Mouse (Mus musculus): ENCODE data around the gene Bhlhe23. TPM values are rescaled to one million over a fixed set of nuclear protein-coding genes. Genes with fewer than 3 reads are reported as not detected.
A peak's percentile ranks its signal among the peaks of the same experiment; 100 is the strongest.

The Bhlhe23 gene
- total RNA-seq, 4 experiments from 2014 or later: not detected

GRCm38 (mm10) chr2:180725856-180726629, 50.7 kb downstream of the Bhlhe23 start:
- no peak for DNase-seq (ENCODE audit: low spot score)

GRCm38 (mm10) chr2:180725414-180725778, 51.3 kb downstream of the Bhlhe23 start:
- no peak for DNase-seq (ENCODE audit: low spot score)

GRCm38 (mm10) chr2:180724585-180725413, 51.9 kb downstream of the Bhlhe23 start, which contains the start of gene Slc17a9:
TSS of gene Slc17a9 (plus strand) at chr2:180725263.
- DNase-seq (ENCODE audit: low spot score): peak; percentile 52

Other genes starting within 250 kb of the Bhlhe23 start
- gene Mrgbp, start 195.6 kb downstream of the Bhlhe23 start, total RNA-seq (2022): 10 to 100 TPM; 12.3 to 18.7 (median 17.3) TPM
- gene Ogfr, start 187.7 kb downstream of the Bhlhe23 start, total RNA-seq (2022): 10 to 100 TPM; 31.4 to 34.7 (median 32.3) TPM
- under 1 TPM in 1 of 4 experiments, not detected in 3; 0.11 TPM for gene Col9a3, start 179.1 kb downstream of the Bhlhe23 start, total RNA-seq (2022)
- gene Tcfl5, start 134.2 kb downstream of the Bhlhe23 start, total RNA-seq (2022): not detected
- 10 to 100 TPM; 25.2 to 35.9 (median 31.1) TPM for gene Dido1, start 66.9 kb downstream of the Bhlhe23 start, total RNA-seq (2022)
- 10 to 100 TPM; 57.6 to 66.1 (median 59.5) TPM for gene Gid8, start 66.8 kb downstream of the Bhlhe23 start, total RNA-seq (2022)
- under 1 TPM; 0.30 to 0.75 (median 0.40) TPM for gene Slc17a9, start 51.6 kb downstream of the Bhlhe23 start, total RNA-seq (2022)
- 10 to 100 TPM; 28.5 to 31.4 (median 30.5) TPM for gene Ythdf1, start 144.0 kb upstream of the Bhlhe23 start, total RNA-seq (2022)
- gene Birc7, start 152.1 kb upstream of the Bhlhe23 start, total RNA-seq (2022): not detected
- gene Nkain4, start 177.8 kb upstream of the Bhlhe23 start, total RNA-seq (2022): 10 to 100 TPM in 1 of 4 experiments, 1 to 10 TPM in 3; 6.6 to 12.0 (median 6.7) TPM
- gene Arfgap1, start 190.3 kb upstream of the Bhlhe23 start, total RNA-seq (2022): 10 to 100 TPM; 28.1 to 35.6 (median 33.2) TPM
- under 1 TPM; 0.19 to 0.75 (median 0.28) TPM for gene Col20a1, start 209.6 kb upstream of the Bhlhe23 start, total RNA-seq (2022)

Data from heart, adult 8-10 months (tissue).